Mouse (Mus musculus): Measurements from ENCODE around the gene Olfr765.
"Not testable (repeated sequence)": the region's sequence is repeated elsewhere in the genome, so short reads cannot be mapped to it uniquely, and the experiment has no call there.

Olfr765 gene

DNA sequence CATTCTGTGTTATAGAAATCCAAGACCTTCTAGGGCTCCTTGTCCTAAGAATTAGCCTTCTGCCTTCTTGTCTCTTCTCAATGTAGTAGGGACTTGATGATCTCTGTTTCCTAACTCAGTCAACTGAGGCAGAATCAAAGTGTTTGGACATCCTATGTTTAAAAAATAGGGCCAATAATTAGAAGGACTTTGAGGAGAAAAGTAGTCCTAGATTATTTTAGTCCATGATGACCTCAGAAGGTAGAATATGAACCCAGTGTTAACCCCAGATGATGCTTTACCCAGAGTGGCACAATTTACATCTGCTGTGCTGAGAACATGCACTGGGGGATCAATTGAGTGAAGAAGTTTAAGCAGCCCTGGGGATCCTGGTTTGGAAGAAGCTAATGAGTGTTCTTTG, at the start of gene Olfr765:
Gene Olfr765, minus strand, starts transcription at position 101 of the 400 bp plus-strand sequence.
- in situ Hi-C loops (cut with MboI, MseI) = not testable (repeated sequence)

DNA sequence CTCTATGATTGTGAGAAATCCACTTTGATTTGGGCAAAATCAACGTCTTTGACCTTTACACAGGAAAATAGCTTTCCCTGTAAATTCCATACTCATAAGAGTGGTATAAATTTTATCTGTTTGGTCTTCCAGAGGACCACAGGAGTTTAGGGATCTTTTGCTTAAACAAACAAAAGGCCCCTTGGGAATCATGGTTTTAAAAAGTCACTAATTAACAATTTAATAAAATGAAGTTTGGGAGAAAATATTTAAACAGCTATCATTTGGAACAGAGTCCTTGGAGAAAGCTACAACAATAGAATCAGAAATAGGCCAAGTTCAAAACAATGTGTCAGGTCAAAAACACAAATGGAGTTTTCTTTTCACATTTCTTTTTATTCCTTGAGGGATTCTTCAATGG, 49.5 kb upstream of the Olfr765 start, which contains the start of gene Olfr768:
Gene Olfr768, minus strand, starts transcription at position 101 of the 400 bp plus-strand sequence.
- in situ Hi-C loops (cut with MboI, MseI) = no loop called here

DNA sequence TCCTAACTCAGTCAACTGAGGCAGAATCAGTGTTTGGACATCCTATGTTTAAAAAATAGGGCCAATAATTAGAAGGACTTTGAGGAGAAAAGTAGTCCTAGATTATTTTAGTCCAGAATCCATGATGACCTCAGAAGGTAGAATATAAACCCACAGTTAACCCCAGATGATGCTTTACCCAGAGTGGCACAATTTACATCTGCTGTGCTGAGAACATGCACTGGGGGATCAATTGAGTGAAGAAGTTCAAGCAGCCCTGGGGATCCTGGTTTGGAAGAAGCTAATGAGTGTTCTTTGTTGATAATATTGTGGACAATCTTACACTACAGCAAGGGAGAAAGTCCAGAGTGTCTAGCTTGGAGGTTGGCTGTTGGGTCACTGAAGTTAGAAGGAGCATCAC, 33.0 kb upstream of the Olfr765 start, which contains the start of gene Olfr767:
Gene Olfr767, minus strand, starts transcription at position 101 of the 400 bp plus-strand sequence.
- in situ Hi-C loops (cut with MboI, MseI) = not testable (repeated sequence)

GRCm38 (mm10) chr10:129068877-129069276, 19.1 kb upstream of the Olfr765 start, which contains the start of gene Olfr766-ps1:
Gene Olfr766-ps1 (minus strand): TSS chr10:129068977.
- in situ Hi-C loops (cut with MboI, MseI) = no loop called here

GRCm38 (mm10) chr10:129039796-129040195, 10.0 kb downstream of the Olfr765 start, which contains the start of gene Olfr764-ps1:
Gene Olfr764-ps1 (minus strand): TSS chr10:129039896.
- in situ Hi-C loops (cut with MboI, MseI) = no loop called here

DNA sequence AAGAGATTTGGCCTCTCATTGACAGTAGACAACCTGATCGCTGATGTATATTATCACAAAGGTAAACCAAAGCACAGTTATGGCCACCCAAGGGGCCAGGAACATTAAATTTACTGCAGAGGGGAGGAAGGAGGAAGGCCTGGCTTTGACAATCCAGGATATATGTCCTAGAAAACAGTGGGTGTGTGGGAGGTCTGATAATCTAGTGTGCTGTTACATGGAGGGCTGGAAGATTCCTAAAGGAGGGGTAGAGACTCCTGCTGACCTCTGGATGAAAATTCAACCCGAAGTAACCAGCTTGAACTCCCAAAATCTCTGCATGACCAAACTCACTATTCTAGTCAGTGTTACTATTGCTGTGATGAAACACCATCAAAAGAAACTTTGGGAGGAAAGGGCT, 21.5 kb downstream of the Olfr765 start:
- in situ Hi-C loops (cut with MboI, MseI) = loop anchor here (10.0 kb wide), 1 partner anchor 1076 kb away; no protein-coding TSS in a partner anchor

DNA sequence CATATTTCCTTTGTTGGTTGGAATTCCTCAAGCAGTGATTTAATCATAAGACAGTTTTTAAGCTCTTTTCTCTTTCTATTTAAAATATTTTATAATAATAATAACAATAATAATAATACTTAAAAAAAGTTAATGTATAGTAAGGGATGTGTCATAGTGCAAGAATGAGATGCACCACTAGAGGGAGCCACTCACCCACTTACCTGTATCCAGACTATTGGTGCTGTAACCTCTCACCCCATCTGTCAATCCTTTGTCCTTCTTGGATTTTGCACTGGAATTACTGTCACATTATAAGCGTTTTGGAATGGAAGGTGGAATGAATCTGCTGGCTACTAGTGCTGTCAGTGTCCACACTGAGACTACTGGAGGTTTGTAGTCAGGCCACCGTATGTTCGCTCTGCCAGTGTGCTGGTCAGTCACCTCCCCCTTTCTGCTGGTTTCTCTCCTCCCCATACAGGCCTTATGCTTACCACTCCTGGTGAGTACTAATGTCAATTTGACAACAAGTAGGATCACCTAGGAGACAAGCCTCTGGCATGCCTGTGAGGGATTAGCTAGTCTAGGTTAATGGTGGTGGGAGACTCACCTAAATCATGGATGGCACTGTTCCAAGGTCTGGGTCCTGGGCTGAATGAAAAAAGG, 23.7 kb downstream of the Olfr765 start:
- in situ Hi-C loops (cut with MboI, MseI) = loop anchor here (10.0 kb wide), 1 partner anchor 1079 kb away; no protein-coding TSS in a partner anchor

DNA sequence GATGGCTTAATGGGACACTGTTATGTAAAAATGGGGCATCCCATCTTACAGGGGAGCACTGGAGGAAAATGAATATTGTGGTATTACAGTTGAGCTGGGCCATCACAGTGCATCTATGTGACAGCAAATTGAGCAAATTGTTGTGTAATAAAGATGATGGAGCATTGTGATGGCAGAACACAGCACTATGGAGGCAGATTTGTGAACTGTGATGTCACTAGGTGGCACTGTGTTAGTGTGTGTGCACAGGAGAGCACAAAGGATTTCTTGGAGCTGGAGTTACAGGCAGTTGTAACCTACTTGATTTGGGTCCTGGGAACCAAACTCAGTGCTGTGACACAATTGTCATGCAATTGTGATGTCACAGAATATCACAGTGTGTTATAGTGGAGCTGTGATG, 26.5 kb downstream of the Olfr765 start:
- in situ Hi-C loops (cut with MboI, MseI) = loop anchor here (10.0 kb wide), 1 partner anchor 1081 kb away; no protein-coding TSS in a partner anchor

GRCm38 (mm10) chr10:129014477-129014876, 35.3 kb downstream of the Olfr765 start:
- in situ Hi-C loops (cut with MboI, MseI) = no loop called here

- in situ Hi-C loops (cut with MboI, MseI) = not testable (repeated sequence)
Measured at GRCm38 (mm10) chr10:129011511-129011910, 38.3 kb downstream of the Olfr765 start.

GRCm38 (mm10) chr10:129010288-129010841, 39.4 kb downstream of the Olfr765 start, which contains the start of gene Olfr763:
Gene Olfr763 (plus strand): TSS chr10:129010791.
- in situ Hi-C loops (cut with MboI, MseI) = no loop called here

- in situ Hi-C loops (cut with MboI, MseI) = no loop called here
Measured at GRCm38 (mm10) chr10:129004032-129004920, 45.5 kb downstream of the Olfr765 start.

DNA sequence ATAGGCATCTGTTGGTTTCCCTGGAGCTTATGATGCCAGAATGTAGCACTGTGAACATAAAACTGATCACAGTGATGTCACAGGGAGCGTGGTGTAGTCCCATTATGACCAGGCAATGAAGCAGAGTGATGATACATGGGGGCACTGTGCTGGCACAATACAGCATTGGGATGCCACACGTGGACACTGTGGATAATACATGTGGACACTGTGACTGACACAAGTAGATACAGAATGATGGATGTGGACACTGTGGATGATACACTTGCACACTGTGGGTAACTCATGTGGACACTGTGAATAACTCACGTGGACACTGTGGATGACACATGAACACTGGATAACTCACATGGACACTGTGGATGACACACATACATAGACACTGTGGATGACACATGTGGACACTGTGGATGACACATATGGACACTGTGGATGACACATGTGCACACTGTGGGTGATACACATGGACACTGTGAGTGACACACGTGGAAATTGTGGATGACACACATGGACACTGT, 53.2 kb downstream of the Olfr765 start:
- in situ Hi-C loops (cut with MboI, MseI) = no loop called here

GRCm38 (mm10) chr10:128995796-128996195, 54.0 kb downstream of the Olfr765 start:
- in situ Hi-C loops (cut with MboI, MseI) = no loop called here

Data from T-helper 2 cell (primary cell).